Mouse (Mus musculus): Measurements from ENCODE around the gene Zfp114. TPM values are rescaled to one million over a fixed set of nuclear protein-coding genes. Genes with fewer than 3 reads are reported as not detected.

Zfp114 gene
- polyA plus RNA-seq (2012; rRNA removed), result 1.1 TPM in 2 replicates

GRCm38 (mm10) chr7:24174618-24175336 lies at the start of gene Zfp114:
Gene Zfp114, plus strand, starts transcription at chr7:24175060.
- peak; percentile 29 for DNase-seq (ENCODE audit: low spot score)

GRCm38 (mm10) chr7:24133425-24133995 lies 41.4 kb upstream of the Zfp114 start:
- DNase-seq (ENCODE audit: low spot score), result no peak

GRCm38 (mm10) chr7:24133996-24134828 lies 40.6 kb upstream of the Zfp114 start, which contains the start of gene Zfp235:
Gene Zfp235, plus strand, starts transcription at chr7:24134169.
- peak; percentile 64 for DNase-seq (ENCODE audit: low spot score)

DNA sequence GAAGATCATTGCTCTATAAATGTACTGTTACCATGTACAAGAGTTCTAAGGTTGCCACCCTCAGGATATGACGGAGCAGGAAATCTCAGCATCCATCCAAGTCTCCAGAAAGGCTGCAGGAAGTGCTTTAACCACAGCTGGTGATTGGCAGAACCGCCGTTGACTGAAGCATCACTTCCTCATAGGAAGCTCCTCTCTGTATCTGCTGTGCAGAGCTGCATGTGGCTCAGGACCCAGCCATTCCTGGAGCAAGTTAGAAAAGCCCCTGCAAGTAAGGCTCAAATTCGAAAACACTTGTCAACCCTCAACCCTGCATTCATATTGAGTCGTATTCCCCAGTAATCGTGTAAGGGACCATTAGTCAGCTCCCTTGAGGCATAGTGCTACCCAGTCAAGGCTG lies 32.3 kb upstream of the Zfp114 start:
- DNase-seq (ENCODE audit: low spot score), result no peak

- DNase-seq (ENCODE audit: low spot score), result no peak
Measured at GRCm38 (mm10) chr7:24153272-24153671, 21.6 kb upstream of the Zfp114 start.

DNA sequence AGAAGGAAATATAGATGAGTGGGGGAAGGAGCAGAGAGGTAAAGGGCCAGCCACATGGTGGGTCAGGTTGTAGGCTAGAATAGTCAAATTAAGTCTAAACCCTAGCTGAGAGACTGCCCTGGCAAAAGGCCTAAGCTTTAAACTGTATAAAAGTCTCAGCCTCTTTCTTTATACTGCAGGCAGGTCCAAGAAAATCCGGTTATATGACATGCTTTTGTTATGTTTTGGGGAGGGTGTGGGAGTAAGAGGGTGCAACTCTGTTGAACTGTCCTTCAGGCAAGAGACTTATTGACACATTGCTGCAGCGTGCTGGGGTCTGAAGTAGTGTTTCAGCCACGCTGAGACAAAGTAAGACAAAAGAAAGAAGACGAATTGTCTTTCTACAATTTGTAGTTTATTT lies 2.7 kb upstream of the Zfp114 start:
- no peak for DNase-seq (ENCODE audit: low spot score)

GRCm38 (mm10) chr7:24175337-24175711 lies 464 bp downstream of the Zfp114 start:
- DNase-seq (ENCODE audit: low spot score), result no peak

DNA sequence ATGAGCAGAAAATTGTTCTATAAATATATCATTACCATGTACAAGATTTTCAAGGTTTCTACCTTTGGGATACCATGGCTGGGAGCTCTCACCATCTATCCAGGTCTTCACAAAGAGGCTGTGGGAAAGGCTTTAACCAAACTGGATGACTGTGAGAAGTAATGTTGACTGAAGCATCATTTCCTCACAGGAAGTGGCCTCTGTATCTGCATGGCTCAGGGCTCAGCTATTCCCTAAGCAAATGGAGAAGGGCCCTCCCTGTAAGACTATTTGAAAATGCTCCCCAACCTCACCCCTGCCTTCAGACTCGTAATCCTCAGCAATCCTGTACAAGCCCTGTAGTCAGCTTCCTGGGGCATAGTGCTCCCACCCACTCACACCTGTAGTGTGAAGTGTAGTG lies 12.8 kb downstream of the Zfp114 start:
- DNase-seq (ENCODE audit: low spot score), result no peak

DNA sequence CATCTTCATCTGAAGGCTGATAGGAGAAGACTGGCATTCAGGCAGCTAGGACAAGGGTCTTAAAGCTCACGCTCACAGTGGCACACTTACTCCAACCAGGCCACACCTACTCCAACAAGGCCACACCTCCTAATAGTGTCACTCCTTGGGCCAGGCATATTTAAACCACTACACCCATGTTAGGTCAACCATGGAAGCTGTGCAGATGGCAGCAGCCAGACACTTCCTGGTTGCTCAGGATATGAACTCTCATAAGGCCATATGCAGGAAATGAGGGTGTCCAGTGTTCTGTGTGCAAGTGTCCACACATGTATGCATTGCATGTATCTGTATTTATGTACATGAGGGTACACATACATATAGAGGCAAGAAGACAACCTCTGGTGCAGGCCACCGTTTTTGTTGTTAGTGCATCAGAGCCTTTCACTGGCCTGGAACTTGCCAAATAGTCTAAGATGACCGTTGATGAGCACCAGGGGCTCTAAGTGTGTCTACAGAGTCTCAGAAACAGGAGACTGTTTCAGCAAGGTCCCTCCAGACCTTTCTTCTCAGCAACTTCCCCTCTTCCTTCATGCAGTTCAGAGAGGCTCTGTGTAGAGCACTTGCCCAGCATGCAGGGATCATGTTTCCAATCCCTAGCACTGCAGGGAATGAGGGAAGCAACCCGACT lies 14.2 kb downstream of the Zfp114 start:
- DNase-seq (ENCODE audit: low spot score), result no peak

GRCm38 (mm10) chr7:24189571-24189944 lies 14.7 kb downstream of the Zfp114 start:
- DNase-seq (ENCODE audit: low spot score), result no peak

DNA sequence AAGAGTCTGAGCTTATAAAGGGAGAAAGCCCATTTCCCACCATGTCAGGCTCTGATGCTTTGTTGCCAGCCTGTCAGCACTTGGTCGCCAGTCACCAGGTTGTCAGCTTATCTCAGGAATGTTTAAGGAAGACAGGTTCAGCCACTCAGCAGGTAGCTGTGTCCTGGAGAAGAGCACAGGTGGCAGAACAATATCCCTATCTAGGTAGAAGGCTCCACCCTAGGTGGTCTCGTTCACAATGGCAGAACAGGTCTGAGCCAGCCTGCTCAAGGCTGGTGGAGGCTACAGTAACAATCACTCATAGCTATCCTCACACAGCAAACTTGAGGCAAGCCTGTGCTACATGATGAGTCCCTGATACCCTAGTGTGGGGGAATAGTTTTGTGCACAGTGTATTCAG lies 16.5 kb downstream of the Zfp114 start:
- DNase-seq (ENCODE audit: low spot score), result no peak

GRCm38 (mm10) chr7:24193157-24193556 lies 18.3 kb downstream of the Zfp114 start:
- DNase-seq (ENCODE audit: low spot score), result no peak

- DNase-seq (ENCODE audit: low spot score), result no peak
Measured at GRCm38 (mm10) chr7:24196961-24197360, 22.1 kb downstream of the Zfp114 start.

DNA sequence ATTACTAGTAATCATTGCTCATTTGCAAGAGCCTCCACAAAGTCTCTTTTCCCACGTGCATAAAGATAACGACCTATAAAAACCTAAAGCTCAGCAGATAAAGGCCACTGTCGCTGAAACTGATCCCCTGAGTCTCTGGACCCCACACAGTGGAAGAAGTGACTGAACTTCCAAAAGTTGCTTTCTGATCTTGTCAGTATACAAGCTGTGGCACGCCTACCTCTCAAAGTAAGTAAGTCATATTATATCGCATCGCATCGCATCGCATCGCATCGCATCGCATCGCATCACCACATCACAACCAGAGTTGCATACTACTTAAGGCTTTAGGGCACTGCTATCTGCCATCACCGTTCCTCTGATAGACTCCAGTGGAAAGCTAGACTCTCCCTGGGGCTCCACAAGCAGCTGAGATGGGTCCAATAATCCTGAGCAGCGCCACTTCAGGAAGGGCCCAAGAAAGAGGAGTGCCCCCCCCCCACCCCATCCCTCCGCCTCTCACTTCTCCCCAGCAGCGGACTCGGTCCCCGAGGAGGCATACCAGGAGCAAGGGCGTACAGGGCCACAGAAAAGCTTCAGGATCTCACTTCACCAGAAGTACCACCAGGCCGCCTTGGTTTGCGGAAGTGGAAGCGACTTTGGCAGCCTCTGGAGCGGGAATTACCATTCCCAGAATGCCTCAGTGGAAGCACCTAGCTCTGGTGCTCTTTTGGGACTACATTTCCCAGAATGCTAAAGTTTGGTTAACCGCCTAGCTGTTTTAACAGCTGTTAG lies 32.8 kb downstream of the Zfp114 start:
- peak; percentile 44 for DNase-seq (ENCODE audit: low spot score)

DNA sequence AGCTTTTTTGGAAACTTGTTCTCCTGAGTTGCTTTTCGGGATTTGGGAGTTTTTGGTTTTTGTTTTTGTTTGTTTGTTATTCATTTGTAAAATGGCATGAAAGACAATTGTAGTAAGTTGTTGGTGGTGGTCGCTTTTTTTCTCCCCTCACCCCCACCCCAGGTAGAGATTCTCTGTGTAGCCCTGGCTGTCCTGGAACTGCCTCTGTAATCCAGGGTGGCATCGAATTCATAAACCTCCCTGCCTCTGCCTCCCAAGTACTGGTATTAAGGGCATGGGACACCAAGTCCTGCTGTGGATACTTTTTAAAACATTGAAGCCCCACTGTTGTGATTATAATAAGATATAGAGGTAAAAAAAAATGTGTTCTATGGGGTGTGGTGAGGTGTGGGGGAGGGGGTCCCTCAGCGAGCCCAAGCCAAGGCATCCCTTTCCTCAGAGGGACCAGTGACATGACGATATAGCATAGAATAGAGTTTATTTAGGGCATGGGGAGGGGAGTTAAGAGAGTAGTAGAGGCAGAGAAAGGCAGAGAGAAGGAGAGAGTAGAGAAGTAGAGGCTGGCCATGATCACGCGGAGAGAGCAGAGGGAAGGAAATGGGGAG lies 33.5 kb downstream of the Zfp114 start:
- DNase-seq (ENCODE audit: low spot score), result no peak

GRCm38 (mm10) chr7:24210296-24210695 lies 35.4 kb downstream of the Zfp114 start:
- DNase-seq (ENCODE audit: low spot score), result no peak

DNA sequence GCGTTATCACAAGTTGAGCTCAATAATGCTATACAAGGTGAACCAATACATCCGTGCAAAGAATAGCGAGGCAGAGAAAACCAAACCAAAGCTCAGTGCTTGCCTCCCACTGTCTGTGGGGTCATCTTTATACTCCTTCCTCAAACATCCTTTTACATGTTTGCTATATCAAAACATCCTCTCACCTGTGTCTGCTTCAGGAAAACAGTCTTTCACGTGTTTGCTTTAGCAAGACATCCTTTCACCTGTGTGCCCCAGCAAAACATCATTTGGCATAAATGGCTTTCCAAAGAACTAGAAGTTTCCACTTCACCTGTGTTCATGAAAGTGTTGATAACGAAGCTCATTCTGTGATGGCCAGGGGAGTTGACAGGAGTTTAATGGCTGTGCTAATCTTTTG lies 36.5 kb downstream of the Zfp114 start, which contains the start of gene Zfp111:
Gene Zfp111 (minus strand): TSS at position 101 of the 400 bp plus-strand sequence.
- no peak for DNase-seq (ENCODE audit: low spot score)
